Mouse (Mus musculus) forebrain, embryonic 15.5 days (tissue): ENCODE measurements around the gene Borcs5. TPM values are rescaled to one million over a fixed set of nuclear protein-coding genes. Genes with fewer than 3 reads are reported as not detected.

ENCODE experiments used
- ATAC-seq: fragments of 200-750 bp; cut with Nextera tagmentation; replicated peaks from 2 replicates; pipeline ENCODE4 v1.8.0; 2017; ENCODE audit warnings: mild to moderate bottlenecking, moderate TSS enrichment, moderate library complexity
- H3K27ac ChIP-seq: fragments of 300-500 bp; sonication (generic); replicated peaks from 2 replicates; pipeline ENCODE4 v1.5.1; 2015; ENCODE audit warnings: mild to moderate bottlenecking, inconsistent platforms
- H3K27me3 ChIP-seq: fragments of 300-500 bp; sonication (generic); 2 replicates; pipeline ENCODE4 v1.6.1; 2015; ENCODE audit warnings: inconsistent platforms
- H3K36me3 ChIP-seq: fragments of 300-500 bp; sonication (generic); 2 replicates; pipeline ENCODE4 v1.6.1; 2015; ENCODE audit warnings: mild to moderate bottlenecking, inconsistent platforms
- H3K4me1 ChIP-seq: fragments of 300-500 bp; sonication (generic); 2 replicates; pipeline ENCODE4 v1.6.1; 2015; ENCODE audit warnings: inconsistent platforms
- H3K4me2 ChIP-seq: fragments of 300-500 bp; sonication (generic); replicated peaks from 2 replicates; pipeline ENCODE4 v1.6.1; 2015; ENCODE audit warnings: mild to moderate bottlenecking, inconsistent platforms
- H3K4me3 ChIP-seq: fragments of 300-500 bp; sonication (generic); 2 replicates; pipeline ENCODE4 v1.5.1; 2015; ENCODE audit warnings: mild to moderate bottlenecking, inconsistent platforms
- H3K9ac ChIP-seq: fragments of 300-500 bp; sonication (generic); replicated peaks from 2 replicates; pipeline ENCODE4 v1.6.1; 2015; ENCODE audit warnings: mild to moderate bottlenecking, inconsistent platforms
- H3K9me3 ChIP-seq: fragments of 300-500 bp; sonication (generic); 2 replicates; pipeline ENCODE4 v1.6.1; 2016; ENCODE audit warnings: inconsistent platforms
- WGBS: fragments of 180-500 bp; shearing (Covaris S2); methylation state at CpG from one replicate; pipeline ENCODE4 v1.1.7; 2015; ENCODE audit warnings: mixed read lengths; 5-methylcytosine and 5-hydroxymethylcytosine counted together
- polyA plus RNA-seq: library from polyadenylated mRNA; unstranded; fragments of >200 nt; fragmentation: Nextera tagmentation; extraction: Ambion mirVana; gene quantifications from 2 replicates; pipeline ENCODE4 v1.2.1, GENCODE M21; 2015

Gene Borcs5
- polyA plus RNA-seq, 1 experiment from 2014 or later: 45.8 TPM

GRCm38 (mm10) chr6:134703053-134703690 is 63.9 kb downstream of the Borcs5 start:
- no peak overlapping the region for H3K9ac ChIP-seq
- no peak for ATAC-seq
- H3K4me3 ChIP-seq: no peak overlapping the region
- no peak overlapping the region for H3K27ac ChIP-seq
- no peaks in the 10 kb centered on the region for H3K4me1 ChIP-seq
- no peaks in the 10 kb centered on the region for H3K36me3 ChIP-seq
- no peak overlapping the region for H3K4me2 ChIP-seq
- WGBS: 91% methylated on average over 4 of the region's 4 CpGs
- no peaks in the 10 kb centered on the region for H3K9me3 ChIP-seq
- H3K27me3 ChIP-seq: no peaks in the 10 kb centered on the region

- no peak overlapping the region for H3K9ac ChIP-seq
- H3K4me2 ChIP-seq: no peak overlapping the region
- 96% methylated on average over 4 of the region's 4 CpGs for WGBS
- no peaks in the 10 kb centered on the region for H3K9me3 ChIP-seq
- no peak overlapping the region for H3K4me3 ChIP-seq
- H3K36me3 ChIP-seq: no peaks in the 10 kb centered on the region
- ATAC-seq: no peak
- H3K27ac ChIP-seq: no peak overlapping the region
- H3K27me3 ChIP-seq: no peaks in the 10 kb centered on the region
- no peaks in the 10 kb centered on the region for H3K4me1 ChIP-seq
Observed at GRCm38 (mm10) chr6:134706467-134706866, 67.2 kb downstream of the Borcs5 start.

GRCm38 (mm10) chr6:134710020-134710419 is 70.7 kb downstream of the Borcs5 start:
- H3K4me2 ChIP-seq: no peak overlapping the region
- H3K9ac ChIP-seq: no peak overlapping the region
- no peaks in the 10 kb centered on the region for H3K27me3 ChIP-seq
- H3K9me3 ChIP-seq: no peaks in the 10 kb centered on the region
- H3K4me1 ChIP-seq: no peaks in the 10 kb centered on the region
- WGBS: 81% methylated on average over 15 of the region's 15 CpGs
- no peak for ATAC-seq
- H3K4me3 ChIP-seq: no peak overlapping the region
- H3K27ac ChIP-seq: no peak overlapping the region
- H3K36me3 ChIP-seq: no peaks in the 10 kb centered on the region

GRCm38 (mm10) chr6:134713321-134713720 is 74.0 kb downstream of the Borcs5 start:
- 0 out of 2 replicates have a peak, but pooled peaks cover 5% of the 10 kb centered on the region for H3K36me3 ChIP-seq
- H3K9ac ChIP-seq: no peak overlapping the region
- H3K4me3 ChIP-seq: no peak overlapping the region
- H3K27me3 ChIP-seq: no peaks in the 10 kb centered on the region
- H3K4me1 ChIP-seq: no peaks in the 10 kb centered on the region
- WGBS: 43% methylated on average over 3 of the region's 3 CpGs
- no peak overlapping the region for H3K27ac ChIP-seq
- ATAC-seq: no peak
- H3K4me2 ChIP-seq: no peak overlapping the region
- no peaks in the 10 kb centered on the region for H3K9me3 ChIP-seq

GRCm38 (mm10) chr6:134713897-134714296 is 74.6 kb downstream of the Borcs5 start:
- Histone ChIP-seq H3K27ac (no peak overlapping the region), H3K4me1 (no peaks in the 10 kb centered on the region), H3K27me3 (no peaks in the 10 kb centered on the region), H3K36me3 (0 out of 2 replicates have a peak, but pooled peaks cover 5% of the 10 kb centered on the region), H3K9ac (no peak overlapping the region), H3K9me3 (no peaks in the 10 kb centered on the region), H3K4me3 (no peak overlapping the region), H3K4me2 (no peak overlapping the region)
- 29% methylated on average over 1 of the region's 1 CpGs for WGBS
- no peak for ATAC-seq

- H3K4me1 ChIP-seq: no peaks in the 10 kb centered on the region
- H3K36me3 ChIP-seq: 0 out of 2 replicates have a peak, but pooled peaks cover 11% of the 10 kb centered on the region
Observed at GRCm38 (mm10) chr6:134716168-134716587, 76.9 kb downstream of the Borcs5 start.

GRCm38 (mm10) chr6:134717886-134718667 is 78.8 kb downstream of the Borcs5 start:
- Histone ChIP-seq H3K4me2 (no peak overlapping the region), H3K9ac (no peak overlapping the region), H3K9me3 (no peaks in the 10 kb centered on the region), H3K27ac (no peak overlapping the region), H3K4me3 (no peak overlapping the region), H3K36me3 (0 out of 2 replicates have a peak, but pooled peaks cover 11% of the 10 kb centered on the region), H3K4me1 (peaks cover 5% of the 10 kb centered on the region; the same call in 1 of the 2 replicates), H3K27me3 (no peaks in the 10 kb centered on the region)
- WGBS: 92% methylated on average over 20 of the region's 20 CpGs
- ATAC-seq: no peak

More at GRCm38 (mm10) chr6:134716168-134716587, 76.9 kb downstream of the Borcs5 start:
- no peak overlapping the region for H3K4me3 ChIP-seq
- WGBS: 83% methylated on average over 6 of the region's 6 CpGs
- no peak overlapping the region for H3K27ac ChIP-seq
- H3K27me3 ChIP-seq: no peaks in the 10 kb centered on the region
- H3K9me3 ChIP-seq: no peaks in the 10 kb centered on the region
- H3K4me2 ChIP-seq: no peak overlapping the region
- H3K9ac ChIP-seq: no peak overlapping the region
- ATAC-seq: no peak

GRCm38 (mm10) chr6:134718668-134719065 is 79.4 kb downstream of the Borcs5 start:
- ATAC-seq: no peak
- 91% methylated on average over 11 of the region's 11 CpGs for WGBS
- no peak overlapping the region for H3K4me3 ChIP-seq

GRCm38 (mm10) chr6:134719156-134719555 is 79.8 kb downstream of the Borcs5 start:
- 87% methylated on average over 5 of the region's 5 CpGs for WGBS
- H3K27ac ChIP-seq: no peak overlapping the region
- H3K36me3 ChIP-seq: 0 out of 2 replicates have a peak, but pooled peaks cover 11% of the 10 kb centered on the region
- H3K4me2 ChIP-seq: no peak overlapping the region
- H3K9me3 ChIP-seq: no peaks in the 10 kb centered on the region
- H3K4me3 ChIP-seq: no peak overlapping the region
- ATAC-seq: no peak
- H3K27me3 ChIP-seq: no peaks in the 10 kb centered on the region
- H3K9ac ChIP-seq: no peak overlapping the region
- peaks cover 5% of the 10 kb centered on the region; the same call in 1 of the 2 replicates for H3K4me1 ChIP-seq

More at GRCm38 (mm10) chr6:134718668-134719065, 79.4 kb downstream of the Borcs5 start:
- 0 out of 2 replicates have a peak, but pooled peaks cover 11% of the 10 kb centered on the region for H3K36me3 ChIP-seq
- no peak overlapping the region for H3K9ac ChIP-seq
- H3K27me3 ChIP-seq: no peaks in the 10 kb centered on the region
- no peak overlapping the region for H3K4me2 ChIP-seq
- no peaks in the 10 kb centered on the region for H3K9me3 ChIP-seq
- H3K4me1 ChIP-seq: peaks cover 5% of the 10 kb centered on the region; the same call in 1 of the 2 replicates
- H3K27ac ChIP-seq: no peak overlapping the region

- no peaks in the 10 kb centered on the region for H3K27me3 ChIP-seq
- 0 out of 2 replicates have a peak, but pooled peaks cover 11% of the 10 kb centered on the region for H3K36me3 ChIP-seq
- no peak overlapping the region for H3K4me3 ChIP-seq
- H3K9ac ChIP-seq: no peak overlapping the region
- no peak for ATAC-seq
- WGBS: 93% methylated on average over 5 of the region's 5 CpGs
- no peak overlapping the region for H3K4me2 ChIP-seq
- H3K4me1 ChIP-seq: peaks cover 5% of the 10 kb centered on the region; the same call in 1 of the 2 replicates
- no peak overlapping the region for H3K27ac ChIP-seq
- no peaks in the 10 kb centered on the region for H3K9me3 ChIP-seq
Observed at GRCm38 (mm10) chr6:134720150-134720549, 80.8 kb downstream of the Borcs5 start.

- no peak overlapping the region for H3K4me2 ChIP-seq
- WGBS: 76% methylated on average over 6 of the region's 6 CpGs
- H3K27me3 ChIP-seq: no peaks in the 10 kb centered on the region
- H3K27ac ChIP-seq: no peak overlapping the region
- H3K9me3 ChIP-seq: no peaks in the 10 kb centered on the region
- H3K36me3 ChIP-seq: 0 out of 2 replicates have a peak, but pooled peaks cover 11% of the 10 kb centered on the region
- ATAC-seq: 0 out of 2 replicates have a peak, but pooled peaks have one; percentile 29
- H3K4me1 ChIP-seq: peaks cover 5% of the 10 kb centered on the region; the same call in 1 of the 2 replicates
- H3K9ac ChIP-seq: no peak overlapping the region
- no peak overlapping the region for H3K4me3 ChIP-seq
Observed at GRCm38 (mm10) chr6:134721729-134722269, 82.5 kb downstream of the Borcs5 start.

GRCm38 (mm10) chr6:134722906-134723305 is 83.6 kb downstream of the Borcs5 start:
- ATAC-seq: no peak
- 88% methylated on average over 8 of the region's 8 CpGs for WGBS
- Histone ChIP-seq H3K4me2 (no peak overlapping the region), H3K9me3 (no peaks in the 10 kb centered on the region), H3K9ac (no peak overlapping the region), H3K27ac (no peak overlapping the region), H3K36me3 (0 out of 2 replicates have a peak, but pooled peaks cover 8% of the 10 kb centered on the region), H3K4me3 (no peak overlapping the region), H3K4me1 (peaks cover 5% of the 10 kb centered on the region; the same call in 1 of the 2 replicates), H3K27me3 (no peaks in the 10 kb centered on the region)
